Mouse (Mus musculus) megakaryocyte, adult 5-6 weeks (primary cell): ENCODE measurements around the gene Lins1. TPM values are rescaled to one million over a fixed set of nuclear protein-coding genes. Genes with fewer than 3 reads are reported as not detected.

Experiments
- ATAC-seq: 2 replicates; pipeline ENCODE4 v1.8.0; 2016; ENCODE audit warnings: mild to moderate bottlenecking, inconsistent platforms; ENCODE audit not compliant: poor library complexity, severe bottlenecking
- total RNA-seq, 2 experiments: library from RNA; stranded (forward) in 1 of 2; stranded (reverse) in 1 of 2; fragments of 153-499, 151-499 nt in 1 of 2; fragments of 221-1000, 200-1000 nt in 1 of 2; gene quantifications; 2 replicates each; pipeline versions ENCODE4 v1.2.3 to v1.2.4; 2015 to 2017

Lins1 gene
- total RNA-seq, 2 experiments from 2014 or later = 8.0 to 8.1 TPM

GRCm38 (mm10) chr7:66729232-66729631, 39.5 kb downstream of the Lins1 start:
- ATAC-seq = no peak

- no peak for ATAC-seq
Measured at GRCm38 (mm10) chr7:66733431-66733830, 43.7 kb downstream of the Lins1 start.

- no peak for ATAC-seq
Measured at GRCm38 (mm10) chr7:66733882-66734281, 44.2 kb downstream of the Lins1 start.

GRCm38 (mm10) chr7:66734466-66734865, 44.8 kb downstream of the Lins1 start:
- no peak for ATAC-seq

- no peak for ATAC-seq
Measured at GRCm38 (mm10) chr7:66734993-66735392, 45.3 kb downstream of the Lins1 start.

- no peak for ATAC-seq
Measured at GRCm38 (mm10) chr7:66737418-66737817, 47.7 kb downstream of the Lins1 start.

GRCm38 (mm10) chr7:66741008-66741407, 51.3 kb downstream of the Lins1 start:
- no peak for ATAC-seq

- no peak for ATAC-seq
Measured at GRCm38 (mm10) chr7:66741412-66741811, 51.7 kb downstream of the Lins1 start.

GRCm38 (mm10) chr7:66743377-66743781, 53.7 kb downstream of the Lins1 start, which contains the start of gene Cers3:
Gene Cers3 (plus strand): TSS chr7:66743504.
- ATAC-seq = no peak

GRCm38 (mm10) chr7:66746972-66747371, 57.3 kb downstream of the Lins1 start:
- peak; percentile 72 for ATAC-seq

- no peak for ATAC-seq
Measured at GRCm38 (mm10) chr7:66749998-66750397, 60.3 kb downstream of the Lins1 start.

GRCm38 (mm10) chr7:66753816-66754215, 64.1 kb downstream of the Lins1 start:
- ATAC-seq = no peak

GRCm38 (mm10) chr7:66755611-66756010, 65.9 kb downstream of the Lins1 start:
- ATAC-seq = peak; percentile 86

Other genes starting within 250 kb of the Lins1 start
- gene Asb7, start 293 bp upstream of the Lins1 start, total RNA-seq (2015) = 15.5 and 21.5 TPM in 2 replicates
- 11.8 and 17.8 TPM in 2 replicates for gene Asb7, start 293 bp upstream of the Lins1 start, total RNA-seq (2017)
- not detected in 2 replicates for gene Cers3, start 53.6 kb downstream of the Lins1 start, total RNA-seq (2015)
- not detected in 2 replicates for gene Cers3, start 53.6 kb downstream of the Lins1 start, total RNA-seq (2017)
- gene Adamts17, start 149.8 kb downstream of the Lins1 start, total RNA-seq (2015) = not detected in 2 replicates
- 0.07 TPM in 1 of 2 replicates, not detected in the other for gene Adamts17, start 149.8 kb downstream of the Lins1 start, total RNA-seq (2017)